Mouse (Mus musculus) natural killer cell, adult 2 months (primary cell): ENCODE measurements around the gene Gucy2g.
"Not testable (repeated sequence)": the region's sequence is repeated elsewhere in the genome, so short reads cannot be mapped to it uniquely, and the experiment has no call there.

ENCODE experiments used
- DNase-seq, 2 experiments: peaks; one replicate each; pipeline ENCODE4 v3.0.0; 2022; ENCODE audit warnings: low spot score in 2 of 2

Gucy2g gene

DNA sequence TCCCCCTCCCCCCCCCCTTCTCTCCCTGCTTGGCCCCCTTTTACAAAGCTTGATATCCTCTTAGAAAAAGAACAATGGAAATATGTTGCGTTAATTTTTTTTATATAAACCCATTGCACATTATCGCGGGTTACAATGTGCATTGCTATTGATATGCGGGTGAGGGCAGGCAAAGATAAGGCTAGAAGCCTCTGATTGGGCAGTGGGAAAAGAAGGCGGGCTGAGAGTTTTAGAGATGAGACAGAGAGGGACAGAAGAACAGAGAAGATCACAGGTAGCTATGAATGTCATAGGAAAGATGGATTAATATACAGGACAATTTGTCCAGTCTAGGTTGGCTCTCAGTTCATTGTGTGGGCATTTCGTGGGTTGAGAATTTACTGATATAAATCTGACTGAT lies 33.8 kb downstream of the Gucy2g start:
- no peak for DNase-seq

DNA sequence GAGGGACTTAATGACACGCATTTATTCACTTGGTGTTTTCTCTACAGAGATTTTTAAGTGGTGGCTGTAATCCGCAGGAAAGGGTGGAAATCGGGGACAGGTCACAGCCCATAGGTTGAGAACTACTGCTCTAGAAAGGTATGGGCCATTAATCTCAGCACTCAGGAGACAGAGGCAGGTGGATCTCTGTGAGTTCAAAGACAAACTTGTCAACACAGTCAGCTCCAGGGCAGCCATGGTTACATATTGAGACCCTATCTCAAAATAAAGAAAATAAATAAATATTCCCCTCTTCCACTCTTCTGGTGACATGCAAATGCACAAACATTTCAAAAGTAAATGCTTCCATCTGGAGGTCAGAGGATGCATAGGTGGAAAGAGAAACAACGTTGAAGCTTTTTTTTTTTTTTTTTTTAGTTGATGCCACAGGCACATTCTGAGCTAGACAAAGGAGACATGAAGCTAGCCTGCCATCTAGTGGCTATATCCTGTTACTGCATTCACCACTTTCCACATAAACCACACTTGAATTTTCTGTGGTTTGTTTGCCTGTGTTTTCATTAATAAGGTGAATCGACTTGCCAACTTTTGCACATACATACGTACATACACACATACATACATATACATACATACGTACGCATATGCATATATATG lies 34.4 kb downstream of the Gucy2g start:
- peak; percentile 32 to 36 for DNase-seq

DNA sequence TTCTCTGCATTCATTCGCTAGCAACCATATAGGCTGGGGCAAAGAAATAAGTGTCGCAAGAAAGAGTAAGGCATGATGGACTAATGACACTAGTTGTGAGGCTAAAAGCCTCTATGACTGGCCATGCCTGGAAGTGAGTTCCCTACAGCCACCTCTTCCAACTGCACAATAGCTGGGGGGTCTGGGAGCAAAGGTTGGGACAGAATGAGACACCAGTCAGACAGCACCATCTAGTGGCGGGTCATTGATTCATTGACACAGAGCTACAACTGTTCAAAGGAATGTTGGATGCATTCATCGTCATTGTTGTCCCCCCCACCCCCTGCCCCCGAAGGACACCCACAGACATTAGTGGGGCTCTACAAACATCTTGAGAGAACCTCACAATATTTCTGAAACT lies 42.7 kb downstream of the Gucy2g start:
- no peak for DNase-seq

DNA sequence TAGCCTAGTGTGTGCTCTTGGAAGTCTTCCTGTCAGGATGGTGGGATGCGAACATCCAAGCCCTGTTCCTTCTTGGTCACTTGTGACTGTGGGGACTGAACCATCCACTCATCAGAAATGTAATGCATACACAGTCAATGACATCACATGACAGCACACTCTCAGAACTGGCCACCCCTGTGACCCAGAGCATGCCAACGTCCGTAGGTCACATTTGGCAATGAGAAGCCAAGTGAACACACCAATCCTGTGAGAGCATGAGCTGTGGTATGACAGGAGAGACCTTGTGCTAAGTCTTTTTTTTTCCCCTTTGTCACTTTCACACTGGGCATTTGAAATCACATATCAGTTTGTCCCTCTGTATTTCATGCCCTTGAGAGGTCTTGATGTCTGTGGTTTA lies 45.5 kb downstream of the Gucy2g start:
- no peak for DNase-seq

DNA sequence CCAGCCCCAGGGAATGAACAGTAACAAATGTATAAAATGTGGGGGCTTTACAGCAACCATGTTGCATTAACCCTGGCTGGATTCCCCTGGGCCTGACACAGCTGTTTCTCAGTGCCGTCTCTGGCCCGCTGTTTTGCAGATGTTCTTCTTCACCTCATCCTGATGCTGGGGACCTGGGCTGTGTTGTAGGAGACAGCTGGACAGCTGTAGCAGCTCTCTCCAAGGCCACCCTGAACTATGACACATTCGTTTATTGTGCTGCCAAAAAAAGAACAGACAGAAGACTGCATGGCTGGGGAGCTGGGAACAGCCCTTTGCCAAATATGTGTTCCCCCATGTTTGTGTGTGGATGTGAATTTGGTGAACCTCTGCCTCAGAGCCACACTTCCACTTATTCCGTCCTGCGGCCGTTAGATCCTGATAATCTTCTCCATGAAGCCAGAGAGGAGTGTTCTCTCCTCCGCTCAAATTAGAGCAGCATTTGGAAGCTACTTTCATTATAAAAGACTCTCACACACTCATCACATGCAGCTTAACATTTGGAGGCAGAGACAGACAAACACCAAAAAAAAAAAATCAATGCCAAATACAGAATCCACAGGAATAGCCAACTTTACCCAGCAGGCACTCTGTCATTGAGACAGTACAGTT lies 46.4 kb downstream of the Gucy2g start:
- no peak for DNase-seq

DNA sequence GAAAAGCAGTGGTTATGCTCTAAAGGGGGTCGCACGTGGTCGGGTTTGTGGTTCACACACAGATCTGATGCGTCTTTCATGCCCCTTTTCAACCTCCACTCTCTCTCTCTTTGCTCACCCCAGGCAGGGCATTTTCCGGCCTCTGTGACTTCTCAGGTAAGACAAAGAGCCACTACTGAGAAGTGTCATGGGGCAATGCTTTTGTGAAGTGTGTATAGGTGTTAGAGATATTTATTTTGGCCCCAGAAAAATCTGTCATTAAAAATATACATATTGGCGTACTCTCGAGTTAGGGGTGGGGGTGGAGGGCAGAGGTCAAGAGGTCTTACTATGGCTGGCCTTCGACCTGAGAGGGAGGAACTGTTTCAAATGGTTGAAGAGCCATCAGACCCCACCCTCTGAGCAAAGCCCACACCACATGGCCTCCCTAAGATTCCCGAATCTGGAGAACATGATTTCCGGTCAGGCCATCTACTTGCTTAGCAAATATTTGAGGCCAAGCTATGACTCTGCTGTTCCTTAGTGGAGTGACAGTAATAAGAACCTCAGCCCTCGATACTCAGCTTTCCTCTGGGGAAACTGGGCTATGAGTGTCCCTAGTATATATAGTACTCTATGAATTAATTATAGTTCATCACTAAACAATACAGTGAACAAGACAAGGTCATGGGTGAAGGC lies 47.2 kb downstream of the Gucy2g start:
- DNase-seq, result no peak

DNA sequence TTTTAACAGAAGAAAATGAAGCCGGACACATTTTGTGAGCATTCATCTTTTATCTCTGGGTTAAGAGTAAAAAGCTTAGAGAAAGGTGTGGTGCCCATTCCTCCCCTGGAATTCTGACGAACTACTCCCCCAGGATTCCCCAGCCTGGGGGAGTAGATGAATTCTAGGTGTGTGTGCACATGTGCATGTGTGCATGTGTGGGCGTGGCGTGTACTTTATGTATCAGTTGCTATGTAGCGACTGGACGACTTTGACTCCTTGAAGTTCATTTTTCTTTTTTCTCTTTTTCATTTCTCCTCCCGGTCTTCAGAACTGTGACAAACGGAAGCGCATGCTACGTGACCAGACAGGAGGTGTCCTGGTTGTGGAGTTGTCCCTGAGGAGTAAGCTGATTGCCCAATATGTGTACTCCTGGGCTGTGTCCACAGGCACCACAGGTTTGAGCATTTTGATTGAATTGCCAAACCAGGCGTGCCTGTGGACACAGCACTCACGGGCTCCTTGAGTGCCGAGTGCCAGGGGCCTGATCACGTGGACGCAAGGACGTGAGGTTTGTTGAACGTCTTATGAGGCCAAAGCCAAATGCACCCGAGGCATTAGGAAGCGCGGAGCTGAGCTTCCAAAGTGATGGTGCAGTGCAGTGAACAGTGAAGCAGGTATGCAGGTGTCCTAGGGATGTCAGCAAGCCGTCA lies 48.6 kb downstream of the Gucy2g start:
- DNase-seq, result no peak

DNA sequence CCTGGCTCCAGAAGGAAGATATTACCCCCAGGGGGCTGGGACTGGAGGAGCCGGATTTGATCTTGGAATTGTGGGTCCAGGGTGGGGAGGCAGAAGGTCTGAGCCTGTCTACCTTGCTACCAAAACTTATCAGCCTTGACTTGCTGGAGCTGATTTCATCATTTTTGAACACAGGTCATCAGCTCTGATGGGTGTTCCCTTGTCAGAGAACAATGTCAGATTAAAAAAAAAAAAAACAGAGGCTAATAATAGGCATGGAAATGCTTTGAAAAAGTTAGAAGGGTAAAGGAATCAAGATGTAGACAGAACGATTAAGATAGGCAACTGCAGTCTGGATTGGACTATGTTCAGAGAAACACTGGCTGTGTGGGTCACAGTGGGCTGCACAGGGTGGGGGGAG lies 49.4 kb downstream of the Gucy2g start:
- no peak for DNase-seq

DNA sequence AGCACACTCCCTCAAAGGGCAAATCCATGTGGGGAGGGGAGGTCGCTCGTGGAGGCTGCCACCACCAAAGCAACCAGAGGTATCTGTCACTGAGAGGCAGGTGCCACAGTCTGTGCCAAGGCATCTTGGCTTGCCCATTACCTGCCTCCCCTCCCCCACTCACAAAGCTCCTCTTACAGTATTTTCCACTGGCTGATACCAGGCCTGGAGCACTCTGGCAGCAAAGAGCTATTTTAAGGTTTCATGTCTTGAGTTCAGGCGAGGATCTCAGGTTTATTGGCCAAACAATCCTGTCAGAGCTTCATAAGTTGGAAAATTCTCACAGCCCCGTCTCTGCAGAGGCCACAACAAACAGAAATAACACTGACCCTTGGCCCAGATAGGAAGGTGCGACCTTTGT lies 51.0 kb downstream of the Gucy2g start:
- DNase-seq, result no peak

DNA sequence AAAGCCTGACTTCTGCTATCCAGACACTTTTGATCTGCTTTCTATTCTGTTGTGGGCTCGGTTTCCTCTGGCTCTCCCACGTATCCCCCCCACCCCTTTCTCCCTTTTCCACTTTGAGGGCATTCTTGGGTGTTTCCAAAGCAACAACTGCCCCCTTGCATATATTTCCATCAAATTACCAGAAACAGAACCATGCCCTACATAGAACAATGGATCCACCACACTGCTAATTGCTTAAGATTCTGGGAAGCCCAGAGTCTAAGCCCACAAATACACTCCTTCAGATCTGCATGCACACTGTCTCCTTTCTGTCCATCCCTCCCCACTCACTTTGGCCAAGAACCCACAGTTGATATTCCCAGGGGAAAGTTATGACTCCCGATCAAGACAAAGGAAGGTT lies 55.4 kb downstream of the Gucy2g start:
- no peak for DNase-seq

DNA sequence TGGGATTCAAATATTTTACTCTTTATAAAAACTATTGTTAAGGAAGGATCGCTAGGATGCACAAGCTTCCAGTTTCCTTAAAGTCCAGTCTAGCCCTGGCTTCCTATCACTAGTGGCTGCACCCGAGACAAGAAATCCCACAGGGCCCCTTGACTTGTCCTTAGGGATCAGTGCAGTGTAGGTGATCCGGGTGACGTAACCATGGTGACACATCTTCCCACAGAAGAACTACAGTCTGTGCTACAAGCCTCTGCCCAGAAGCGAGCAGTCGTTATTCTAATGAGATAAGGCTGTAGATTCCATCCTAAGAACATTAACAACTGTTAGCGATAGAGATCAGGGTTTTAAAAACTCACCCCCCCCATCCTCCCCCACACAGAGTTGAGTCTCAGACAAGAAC lies 56.0 kb downstream of the Gucy2g start:
- DNase-seq, result no peak

DNA sequence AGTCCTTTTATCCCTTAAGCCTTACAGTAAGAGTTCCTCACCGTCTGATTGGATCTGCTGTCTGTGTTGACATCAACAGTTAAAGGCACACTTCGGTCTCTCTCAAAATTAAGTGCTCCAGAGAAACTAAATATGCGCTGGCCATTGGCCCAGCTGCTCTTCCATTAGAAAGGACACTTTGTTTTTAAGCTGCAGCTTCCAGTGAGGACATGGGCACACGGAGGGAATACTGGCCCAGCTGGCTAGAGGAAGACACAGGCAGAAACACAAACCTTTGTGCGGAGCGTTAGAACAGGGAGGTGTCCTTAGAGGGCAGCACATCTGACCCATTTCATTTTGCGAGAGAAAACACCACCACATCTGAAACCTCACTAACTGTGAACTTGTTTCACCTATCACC lies 56.6 kb downstream of the Gucy2g start:
- DNase-seq, result no peak

DNA sequence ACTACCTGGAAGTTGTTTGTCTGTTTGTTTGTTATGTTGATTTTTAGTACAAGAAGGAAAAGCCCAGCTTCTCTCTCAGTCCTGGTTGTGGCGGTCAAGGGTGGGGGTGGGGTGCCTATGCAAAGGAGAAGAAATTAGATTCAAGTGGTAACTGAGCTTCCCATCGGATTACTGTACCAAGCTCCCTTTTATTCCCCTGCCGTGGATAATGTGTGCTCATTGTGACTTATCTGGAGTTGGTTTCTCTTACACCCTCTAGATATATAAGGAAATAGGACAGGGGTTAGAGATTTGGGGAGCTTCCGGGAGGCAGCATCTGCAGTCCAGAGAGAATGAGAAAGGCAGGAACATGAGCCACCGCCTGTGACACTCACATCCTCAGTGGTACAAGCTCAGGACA lies 60.6 kb downstream of the Gucy2g start, which contains the start of gene Tectb:
Gene Tectb, plus strand, starts transcription at position 301 of the 400 bp plus-strand sequence.
- no peak for DNase-seq

DNA sequence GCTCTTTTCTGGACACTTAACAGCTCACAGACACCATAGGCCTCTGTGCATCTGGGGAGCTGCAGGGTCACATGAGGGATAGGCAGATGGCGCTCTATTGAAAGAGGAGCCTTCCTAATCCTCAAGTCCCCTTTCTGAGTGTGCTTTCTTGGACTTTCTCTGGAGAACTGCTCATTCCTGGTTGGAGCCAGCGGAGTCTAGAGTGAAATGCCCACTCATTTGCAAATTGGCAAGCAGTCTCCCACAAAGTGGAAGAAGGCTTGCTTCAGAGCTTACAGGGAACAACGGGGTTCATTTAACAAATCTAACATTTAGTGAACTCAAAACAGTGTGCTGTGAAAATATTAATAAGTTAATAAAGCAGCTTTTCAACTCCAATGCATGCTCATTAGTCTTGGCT lies 63.9 kb downstream of the Gucy2g start:
- DNase-seq, result no peak

DNA sequence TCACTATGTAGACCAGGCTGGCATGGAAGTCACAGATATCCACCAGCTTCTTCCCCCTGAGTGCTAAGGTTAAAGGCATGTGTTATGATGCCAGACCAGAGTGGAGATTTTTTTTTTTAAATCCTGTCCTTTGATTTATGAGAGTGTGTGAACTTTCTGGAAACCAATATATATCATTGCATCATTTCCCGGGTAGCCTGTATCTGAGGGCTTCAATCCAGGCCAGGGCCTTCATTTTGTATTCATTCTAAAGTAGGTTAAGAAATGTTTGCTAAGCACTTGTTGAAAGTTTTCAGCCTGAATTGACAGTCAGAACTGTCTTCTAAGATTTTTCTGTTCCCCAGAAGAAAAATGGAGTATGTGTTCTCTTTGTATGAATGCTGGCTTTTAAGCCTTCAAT lies 69.5 kb downstream of the Gucy2g start:
- no peak for DNase-seq

DNA sequence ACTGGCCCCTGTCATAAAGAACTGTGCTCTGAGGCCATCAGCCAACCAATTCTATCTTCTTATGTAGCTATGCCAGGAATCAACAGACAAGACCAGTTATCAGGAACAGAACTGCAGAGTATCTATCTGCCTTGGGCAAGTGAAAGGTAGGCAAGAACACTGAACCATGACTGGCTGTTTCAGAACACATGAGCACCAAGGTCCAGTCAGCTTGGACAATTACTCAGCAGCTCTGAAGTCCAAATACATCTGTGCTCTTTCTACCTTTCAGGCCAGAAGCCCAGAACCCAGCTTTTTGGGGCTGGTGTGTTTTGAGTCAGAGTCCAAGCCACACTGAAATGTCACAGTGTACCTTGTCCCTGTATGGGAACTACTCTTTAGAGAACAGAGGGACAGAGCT lies 70.6 kb downstream of the Gucy2g start:
- no peak for DNase-seq

DNA sequence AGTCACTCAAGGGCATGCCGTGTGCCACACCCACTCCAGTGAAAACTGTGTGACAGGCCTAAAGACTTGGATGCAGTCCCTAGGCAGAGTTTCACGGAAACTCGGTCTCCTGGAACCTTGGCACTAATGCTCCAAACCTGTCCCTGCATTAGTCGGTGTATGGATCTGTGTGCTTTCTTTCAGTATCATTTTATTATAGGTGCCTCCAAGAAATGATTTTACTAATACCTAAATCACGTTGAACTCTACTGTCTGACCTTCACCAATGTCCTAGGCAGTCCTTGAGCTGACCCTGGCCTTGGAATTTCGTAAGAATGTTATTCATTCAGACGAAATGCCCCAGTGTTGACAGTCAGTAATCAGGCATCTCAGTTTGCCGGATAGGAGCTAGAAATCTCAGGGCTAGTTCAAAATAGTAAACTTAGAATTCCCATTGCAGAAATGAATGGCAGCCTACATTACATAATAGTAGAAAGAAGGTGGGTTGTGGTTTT lies 71.8 kb downstream of the Gucy2g start:
- DNase-seq, result not testable (repeated sequence)

DNA sequence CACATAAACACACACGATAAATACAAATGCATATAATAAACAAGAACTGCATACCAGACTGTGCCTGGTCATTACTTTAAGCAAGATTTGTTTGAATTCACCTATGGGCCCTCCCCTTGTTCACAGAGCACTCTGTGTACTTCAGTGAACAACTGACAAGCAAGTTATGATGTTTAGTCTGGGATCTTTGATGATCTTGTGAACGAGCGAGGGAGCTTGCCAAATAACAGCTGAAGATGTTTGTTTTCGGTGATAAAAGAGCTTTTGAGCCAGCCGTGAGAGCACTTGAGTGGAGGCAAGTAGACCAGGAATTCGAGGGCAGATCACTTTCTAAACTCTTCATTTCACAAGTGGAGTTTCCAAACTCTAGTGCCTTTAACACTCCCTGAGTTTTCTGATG lies 72.7 kb downstream of the Gucy2g start:
- DNase-seq, result no peak

DNA sequence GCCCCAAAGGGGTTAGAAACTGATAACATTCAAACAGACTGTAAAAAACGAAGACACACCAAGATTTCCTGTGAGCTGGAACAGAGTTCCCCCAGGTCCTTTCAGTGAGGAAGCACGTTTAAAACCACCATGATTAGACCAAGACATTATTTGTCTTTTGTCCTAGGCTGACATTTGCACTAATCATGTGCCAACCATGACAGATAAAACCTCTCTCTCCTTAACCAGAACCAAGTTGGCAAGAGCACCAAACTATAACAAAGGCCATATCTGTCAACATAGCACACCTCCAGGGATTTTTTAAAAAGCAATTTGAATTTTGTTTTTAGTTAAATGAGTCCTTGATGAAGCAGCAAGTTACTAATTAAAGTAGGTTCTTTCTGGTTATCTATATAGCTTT lies 73.3 kb downstream of the Gucy2g start:
- DNase-seq, result no peak

DNA sequence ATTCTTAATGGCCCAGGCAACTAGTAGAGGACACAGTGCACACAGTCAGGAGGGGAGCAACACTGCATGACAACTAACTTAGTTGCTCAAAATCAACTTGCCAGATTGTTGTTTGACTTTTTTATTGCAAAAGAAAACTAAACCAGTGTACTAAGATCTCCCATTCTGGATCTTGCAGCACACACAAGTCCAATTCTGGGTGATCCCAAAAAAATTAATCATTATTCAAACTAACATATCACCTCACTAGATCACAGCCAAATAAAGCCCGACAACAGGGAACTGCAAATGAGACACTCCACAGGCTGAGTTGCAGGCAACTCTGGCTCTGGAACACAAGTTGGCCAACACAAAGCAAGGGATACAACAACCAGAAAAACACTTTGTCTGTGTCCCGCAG lies 74.3 kb downstream of the Gucy2g start:
- no peak for DNase-seq

DNA sequence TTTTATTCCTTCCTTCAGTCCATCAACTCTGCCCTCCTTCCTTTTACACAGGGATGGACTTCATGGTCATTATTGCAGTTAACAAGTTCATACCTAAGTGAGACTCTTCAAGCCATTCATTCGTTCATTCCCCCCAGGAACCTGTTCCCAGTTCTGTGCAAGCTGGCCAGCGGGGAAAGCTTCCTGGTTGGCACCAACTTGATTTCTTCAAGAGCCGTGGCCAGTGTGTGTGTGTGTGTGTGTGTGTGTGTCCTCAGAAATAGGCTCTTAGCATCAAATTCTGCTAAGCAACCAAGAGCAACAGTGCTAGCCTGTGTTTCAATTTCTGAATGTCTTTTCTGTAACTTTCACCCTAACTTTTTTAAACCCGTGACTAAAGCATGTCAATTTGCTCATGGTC lies 75.1 kb downstream of the Gucy2g start:
- DNase-seq, result no peak

DNA sequence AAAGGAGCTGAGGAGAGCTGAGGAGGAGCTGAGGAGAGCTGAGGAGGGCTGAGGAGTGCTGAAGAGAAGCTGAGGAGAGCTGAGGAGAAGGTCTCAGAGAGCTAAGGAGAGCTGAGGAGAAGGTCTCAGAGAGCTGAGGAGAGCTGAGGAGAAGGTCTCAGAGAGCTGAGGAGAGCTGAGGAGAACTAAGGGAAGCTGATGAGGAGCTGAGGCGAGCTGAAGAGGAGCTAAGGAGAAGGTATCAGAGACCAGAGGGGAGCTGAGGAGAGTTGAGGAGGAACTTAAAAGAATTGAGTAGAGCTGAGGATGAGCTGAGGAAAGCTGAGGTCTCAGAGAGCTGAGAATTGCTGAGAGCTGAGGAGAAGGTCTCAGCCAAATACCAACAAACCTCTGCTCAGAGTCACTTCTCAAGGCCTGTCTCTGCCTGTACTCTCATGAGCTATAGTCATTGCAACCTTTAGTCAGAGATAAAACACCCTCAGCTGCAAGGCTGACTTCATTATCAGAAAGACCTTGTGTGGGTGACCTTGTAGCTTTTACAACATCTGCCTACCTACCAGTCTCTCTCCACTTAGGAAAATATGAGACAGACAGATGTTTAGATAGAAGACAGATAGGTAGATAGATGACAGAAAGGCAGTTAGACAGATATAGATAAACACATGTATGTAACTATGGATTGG lies 75.7 kb downstream of the Gucy2g start:
- no peak for DNase-seq
